14 mouse cellular contexts compared by ENCODE assay signal in the genomic region with DNA sequence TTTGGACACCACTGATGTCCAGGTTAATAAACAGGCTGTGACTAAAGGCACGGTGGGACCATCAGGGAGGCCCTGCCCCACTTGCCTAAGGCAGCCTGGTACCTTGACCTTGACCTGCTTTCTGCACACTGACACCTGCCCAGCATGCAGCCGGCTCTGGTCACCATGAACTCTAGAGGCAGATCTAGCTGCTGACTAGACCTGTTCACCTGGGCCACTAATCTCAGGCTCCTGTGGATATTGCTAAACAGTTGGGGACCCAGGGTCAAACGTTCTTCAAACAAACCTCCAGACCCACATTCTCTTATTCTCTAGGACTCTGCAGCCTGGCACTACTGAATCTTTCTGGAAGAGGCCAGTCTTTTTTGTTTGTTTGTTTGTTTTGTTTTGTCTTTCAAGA. TPM values are rescaled to one million over a fixed set of nuclear protein-coding genes. Genes with fewer than 3 reads are reported as not detected.
"Had no signal": no experiment of that assay in that cellular context is flagged by ENCODE, and none has a peak within 500 bp of the region (broad histone marks: within the 10 kb centered on the region; RNA-seq: fewer than 3 reads in every experiment).

No protein-coding gene starts in this region.

- H3K27ac ChIP-seq: hindbrain, embryonic 15.5 days; left cerebral cortex, adult 2 months; limb, embryonic 10.5 days; midbrain, embryonic 12.5 days; neural tube, embryonic 13.5 days; stomach, postnatal 0 days had no signal

- H3K4me3 ChIP-seq: hindbrain, embryonic 15.5 days; left cerebral cortex, adult 2 months; limb, embryonic 10.5 days; midbrain, embryonic 12.5 days; neural tube, embryonic 13.5 days had no signal

- H3K9me3 ChIP-seq: hindbrain, embryonic 15.5 days; limb, embryonic 10.5 days; midbrain, embryonic 12.5 days; neural tube, embryonic 13.5 days had no signal

- H3K27me3 ChIP-seq: hindbrain, embryonic 15.5 days; neural tube, embryonic 13.5 days had no signal

- H3K4me2 ChIP-seq: hindbrain, embryonic 15.5 days; lung, embryonic 14.5 days; midbrain, embryonic 12.5 days; neural tube, embryonic 13.5 days had no signal

- DNase-seq: kidney, adult 18-20 months; kidney, postnatal 10 days; kidney, postnatal 4 days; lung, embryonic 14.5 days; lung, postnatal 10 days; right cerebral cortex, adult 18-20 months; right cerebral cortex, postnatal 25 days had no signal

- H3K9ac ChIP-seq: hindbrain, embryonic 15.5 days; lung, embryonic 14.5 days; midbrain, embryonic 12.5 days had no signal

RNA-seq across cellular contexts. Expression of a gene that starts 50.4 kb away (rescaled TPM):
- total RNA-seq: megakaryocyte-erythroid progenitor cell, adult 5-6 weeks had no signal
